Mouse (Mus musculus) adrenal gland, adult 8-10 months (tissue): ENCODE results near the gene Ccdc88c. TPM values are rescaled to one million over a fixed set of nuclear protein-coding genes. Genes with fewer than 3 reads are reported as not detected.

ENCODE experiments used
- DNase-seq: peaks from one replicate; pipeline ENCODE4 v3.0.0; 2022
- microRNA-seq, 2 experiments: library from miRNA; unstranded; fragments of <30 nt; microRNA quantifications; one replicate each; pipeline ENCODE4 v1.2.0; 2022
- total RNA-seq, 4 experiments: library from RNA; stranded (reverse); gene quantifications; 2 replicates each; pipeline ENCODE4 v1.2.4; 2022

Gene Ccdc88c
- total RNA-seq, 4 experiments from 2014 or later = 1.4 to 4.0 (median 2.7) TPM

GRCm38 (mm10) chr12:100877936-100878335 is 150.9 kb downstream of the Ccdc88c start:
- no peak for DNase-seq

- DNase-seq = no peak
These were observed 152.9 kb downstream of the Ccdc88c start for GRCm38 (mm10) chr12:100875960-100876359.

GRCm38 (mm10) chr12:100875553-100875952 is 153.3 kb downstream of the Ccdc88c start:
- DNase-seq = no peak

- DNase-seq = no peak
These were observed 155.2 kb downstream of the Ccdc88c start for GRCm38 (mm10) chr12:100873612-100874011.

- no peak for DNase-seq
These were observed 157.0 kb downstream of the Ccdc88c start for GRCm38 (mm10) chr12:100871841-100872240.

- DNase-seq = no peak
These were observed 157.6 kb downstream of the Ccdc88c start for GRCm38 (mm10) chr12:100871234-100871633.

- no peak for DNase-seq
These were observed 160.7 kb downstream of the Ccdc88c start for GRCm38 (mm10) chr12:100868049-100868622.

- DNase-seq = no peak
These were observed 161.8 kb downstream of the Ccdc88c start for GRCm38 (mm10) chr12:100867097-100867496.

- DNase-seq = no peak
These were observed 163.3 kb downstream of the Ccdc88c start for GRCm38 (mm10) chr12:100865509-100866078.

- DNase-seq = no peak
These were observed 163.8 kb downstream of the Ccdc88c start for GRCm38 (mm10) chr12:100865072-100865471.

GRCm38 (mm10) chr12:100862856-100863446 is 165.9 kb downstream of the Ccdc88c start:
- no peak for DNase-seq

- DNase-seq = no peak
These were observed 166.6 kb downstream of the Ccdc88c start for GRCm38 (mm10) chr12:100862272-100862671.

Small RNA genes lying within 50 kb of the gene (microRNA-seq; reads per million reads assigned to microRNA genes)
- 0 reads per million in 2 experiments for gene Mir1190

Other genes with a start within 250 kb of the Ccdc88c start
- gene Dglucy, start 250.0 kb downstream of the Ccdc88c start, total RNA-seq = 10 to 100 TPM; 20.7 to 31.2 (median 23.0) TPM
- 1 to 10 TPM; 1.3 to 4.4 (median 2.1) TPM for gene Gpr68, start 120.9 kb downstream of the Ccdc88c start, total RNA-seq
- 10 to 100 TPM; 49.5 to 59.5 (median 49.9) TPM for gene Ppp4r3a, start 54.6 kb upstream of the Ccdc88c start, total RNA-seq